Mouse (Mus musculus) adrenal gland, postnatal 36 days (tissue): ENCODE measurements around the gene Efcab11. TPM values are rescaled to one million over a fixed set of nuclear protein-coding genes. Genes with fewer than 3 reads are reported as not detected.
A peak's percentile ranks its signal among the peaks of the same experiment; 100 is the strongest.
"Not testable (repeated sequence)": the region's sequence is repeated elsewhere in the genome, so short reads cannot be mapped to it uniquely, and the experiment has no call there.

ENCODE experiments used
- DNase-seq, 2 experiments: peaks; one replicate each; pipeline ENCODE4 v3.0.0; 2021; ENCODE audit warnings: mixed read lengths in 1 of 2
- total RNA-seq, 2 experiments: library from RNA; stranded (reverse); gene quantifications; 2 replicates each; pipeline ENCODE4 v1.2.3; 2021

Efcab11 gene
- total RNA-seq, 2 experiments from 2014 or later = 0.36 to 0.56 TPM

DNA sequence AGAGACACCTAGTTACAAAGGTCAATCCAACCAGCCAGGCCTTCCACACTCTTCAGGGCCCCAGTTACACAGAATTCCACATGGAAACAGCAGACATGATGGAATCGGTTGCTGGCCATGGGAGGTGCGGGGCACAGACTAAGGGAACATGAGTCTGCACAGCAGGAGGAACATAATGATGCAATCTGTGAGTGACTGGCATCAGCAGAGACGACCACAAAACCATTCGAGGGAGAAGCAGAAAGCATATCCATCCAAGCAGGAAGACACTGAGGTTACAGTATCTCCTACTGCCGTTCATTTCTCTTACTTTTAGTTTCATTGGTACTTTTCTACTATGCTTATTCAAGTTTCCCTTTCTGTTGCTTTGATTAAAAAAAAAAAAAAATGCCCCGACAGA is 9.6 kb downstream of the Efcab11 start:
- no peak for DNase-seq

DNA sequence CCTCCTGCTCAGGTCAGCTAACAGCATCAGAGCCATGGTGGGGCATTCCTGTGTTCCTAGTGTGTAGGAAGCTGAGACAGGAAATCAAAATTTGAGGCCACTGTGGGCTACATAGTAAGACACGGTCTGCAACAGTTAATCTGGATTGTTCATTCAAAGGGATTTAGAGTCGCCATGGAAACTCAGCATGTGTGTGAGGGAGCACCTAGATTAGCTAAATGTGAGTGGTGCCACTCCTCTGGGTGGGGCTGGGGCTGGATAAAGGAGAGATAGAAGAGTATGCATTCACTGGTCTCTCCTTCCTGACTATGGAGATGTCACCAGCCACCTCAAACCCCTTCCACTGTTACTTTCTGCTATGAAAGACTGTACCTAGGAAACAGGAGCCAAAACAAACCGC is 10.8 kb downstream of the Efcab11 start:
- DNase-seq = no peak

- no peak for DNase-seq
These were observed 15.4 kb downstream of the Efcab11 start for GRCm38 (mm10) chr12:99868821-99869220.

- DNase-seq = no peak
These were observed 19.6 kb downstream of the Efcab11 start for GRCm38 (mm10) chr12:99864613-99865012.

DNA sequence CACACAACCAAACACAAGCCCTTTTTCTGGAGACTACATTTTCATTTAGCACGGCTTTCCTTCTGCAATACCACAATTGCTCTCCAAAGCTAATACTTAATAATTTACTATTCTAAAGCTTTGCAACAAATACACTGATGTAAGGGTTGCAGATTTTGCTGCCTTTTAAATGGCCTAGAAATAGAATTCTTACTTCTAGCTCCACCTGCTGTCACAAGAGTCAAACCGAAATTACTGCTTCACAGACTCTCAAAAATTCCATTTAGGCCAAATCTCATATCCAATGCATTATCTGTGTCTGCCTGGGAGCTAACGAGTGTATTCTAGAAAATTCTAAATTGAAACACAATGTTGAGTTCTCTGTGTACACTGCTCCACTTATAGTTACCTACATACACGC is 23.3 kb downstream of the Efcab11 start:
- DNase-seq = no peak

GRCm38 (mm10) chr12:99859391-99860100 is 24.7 kb downstream of the Efcab11 start:
- no peak for DNase-seq

DNA sequence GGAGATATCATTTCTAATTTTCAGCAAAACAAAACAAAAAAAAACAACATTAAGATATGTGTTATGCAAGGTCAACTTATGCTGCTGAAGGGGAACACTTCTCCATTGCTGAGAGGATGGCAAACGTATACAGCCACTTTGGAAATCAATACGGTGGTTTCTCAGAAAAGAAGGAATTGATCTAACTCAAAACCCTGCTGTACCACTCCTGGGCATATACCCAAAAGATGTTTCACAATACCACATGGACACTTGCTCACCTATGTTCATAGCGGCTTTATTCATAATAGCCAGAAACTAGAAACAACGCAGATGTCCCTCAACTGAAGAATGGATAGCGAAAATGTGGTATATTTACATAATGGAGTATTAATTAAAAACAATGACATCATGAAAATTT is 25.6 kb downstream of the Efcab11 start:
- no peak for DNase-seq

DNA sequence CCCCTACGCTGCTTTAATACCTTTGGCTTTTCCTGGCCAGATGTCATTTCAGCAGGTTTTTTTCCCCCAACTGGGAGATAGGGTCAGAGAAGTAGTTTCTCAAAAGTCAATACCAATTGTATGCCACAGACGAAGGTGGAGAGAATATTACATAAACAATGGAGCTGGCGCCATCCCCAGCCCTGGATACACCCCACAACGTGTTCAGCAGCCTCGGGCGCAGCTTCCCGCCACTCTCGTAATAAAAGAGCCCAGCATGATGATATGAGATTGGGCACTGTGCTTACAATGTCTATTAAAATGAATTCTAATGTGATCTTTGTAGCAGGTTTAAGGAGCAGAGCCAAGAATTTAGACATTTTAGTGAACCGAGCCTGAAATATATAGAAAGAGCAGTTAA is 28.2 kb downstream of the Efcab11 start:
- DNase-seq = no peak

DNA sequence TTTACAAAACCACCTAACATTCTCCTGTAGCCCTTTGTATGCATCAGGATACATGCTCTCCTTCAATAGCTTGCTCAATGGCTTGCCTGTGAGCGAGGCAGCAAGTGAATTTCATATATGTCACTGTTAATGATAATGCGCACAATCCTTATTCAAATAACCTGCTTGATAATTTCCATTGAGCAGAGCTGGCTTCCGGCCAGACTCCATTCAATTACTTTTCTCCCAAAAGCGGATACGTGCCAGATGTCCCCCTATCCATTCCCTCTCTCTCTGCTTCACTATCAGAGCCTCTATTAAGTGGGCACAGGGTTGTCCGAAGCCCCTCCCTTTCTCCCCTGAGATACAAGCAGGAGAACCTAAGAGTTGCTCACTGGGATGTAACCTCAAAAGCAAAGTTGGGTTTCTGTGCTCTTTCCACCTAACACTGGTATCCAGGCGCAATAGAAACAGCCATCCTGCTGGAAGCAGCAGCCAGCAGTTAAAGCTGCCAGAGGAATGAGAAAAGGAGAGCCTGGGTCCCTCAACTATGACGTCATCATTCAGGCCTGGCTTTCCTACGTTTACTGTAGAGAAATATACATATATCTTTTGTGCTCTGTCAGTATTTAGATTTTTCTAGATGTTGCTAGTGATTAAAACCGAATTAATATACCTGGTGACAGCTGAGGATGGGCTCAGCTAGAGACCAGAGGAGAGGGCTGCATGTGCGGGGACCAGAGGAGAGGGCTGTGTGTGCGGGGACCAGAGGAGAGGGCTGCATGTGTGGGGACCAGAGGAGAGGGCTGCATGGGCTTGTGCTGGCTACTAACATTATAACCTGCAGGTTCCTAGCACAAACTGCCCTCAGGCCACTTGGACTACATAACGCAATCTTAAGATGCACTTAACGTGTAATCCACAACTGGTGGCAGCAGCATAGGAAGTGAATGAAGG is 30.6 kb downstream of the Efcab11 start:
- DNase-seq = no peak

- DNase-seq = no peak
These were observed 34.2 kb downstream of the Efcab11 start for GRCm38 (mm10) chr12:99849996-99850395.

DNA sequence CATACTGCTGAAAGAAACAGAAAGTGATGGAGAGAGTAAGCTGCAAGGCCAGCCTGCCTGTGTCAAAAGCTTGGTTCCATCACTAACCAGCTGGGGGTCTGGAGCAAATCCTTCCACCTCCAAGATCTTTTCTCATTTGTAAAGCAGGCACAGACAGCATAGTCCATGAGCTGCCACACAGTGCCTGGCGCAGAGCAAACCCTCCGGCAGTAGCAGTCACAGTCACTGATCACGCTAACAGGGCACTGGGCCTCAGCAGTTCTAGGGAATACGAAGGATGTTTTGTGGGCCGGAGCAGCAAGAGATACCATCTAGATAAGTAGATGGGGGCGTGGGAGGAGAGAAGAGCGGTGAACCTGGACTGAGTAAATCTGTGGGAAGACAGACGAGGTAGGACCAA is 39.3 kb downstream of the Efcab11 start:
- no peak for DNase-seq

DNA sequence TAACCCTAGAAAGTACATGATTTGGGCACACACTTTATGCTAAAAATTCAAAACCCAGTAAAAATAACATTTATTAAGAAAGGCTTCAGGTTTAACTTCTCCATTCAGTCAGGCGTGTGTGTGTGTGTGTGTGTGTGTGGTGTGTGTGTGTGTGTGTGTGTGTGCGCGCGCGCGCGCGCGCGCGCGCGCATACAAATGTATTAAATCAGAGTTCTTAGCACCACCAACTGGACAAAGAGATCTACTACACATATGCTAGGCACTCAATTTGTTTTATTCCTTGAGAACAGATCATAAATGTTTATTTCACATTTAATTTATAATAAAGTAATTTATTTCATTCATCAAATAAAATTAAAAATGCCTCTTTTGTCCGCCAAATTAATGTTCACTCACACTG is 45.5 kb downstream of the Efcab11 start:
- DNase-seq = peak in 1 of 2 experiments; percentile 6

DNA sequence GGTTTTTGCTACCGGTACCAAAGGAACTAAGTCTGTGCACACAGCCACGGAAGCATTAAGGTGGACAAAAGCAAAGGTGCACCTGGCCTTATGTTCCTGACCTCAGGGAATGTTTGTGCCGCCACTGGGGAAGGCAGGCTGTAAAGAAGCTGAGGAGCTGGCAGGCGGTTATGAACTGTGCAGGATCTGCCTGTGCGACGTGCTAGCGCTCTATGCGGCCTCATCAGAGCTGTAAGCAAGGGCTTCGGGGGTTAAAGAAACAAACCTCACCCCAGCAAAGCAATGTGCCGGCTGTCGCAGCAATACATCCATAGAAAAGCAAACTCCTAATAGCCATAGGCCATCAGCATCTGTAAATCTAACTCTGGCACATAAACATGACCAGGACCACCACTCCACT is 46.1 kb downstream of the Efcab11 start:
- no peak for DNase-seq

DNA sequence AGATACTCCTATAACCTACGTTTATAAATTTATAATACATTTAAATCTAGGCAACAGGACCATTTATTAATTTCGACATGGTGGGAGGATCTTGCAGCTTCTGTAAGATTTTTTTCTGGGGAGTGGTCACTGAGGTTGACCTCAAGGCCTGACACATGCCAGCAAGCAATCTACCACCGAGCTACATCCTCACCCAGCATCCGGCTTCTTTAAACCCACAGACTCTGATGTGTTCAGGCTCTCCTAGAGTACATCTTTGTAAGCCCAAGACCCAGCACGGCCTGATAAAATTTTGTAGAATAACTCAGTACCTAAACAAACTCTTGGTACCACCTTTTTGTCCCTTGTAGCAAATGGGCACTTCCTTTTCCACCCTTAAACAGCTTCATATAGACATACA is 46.7 kb downstream of the Efcab11 start:
- no peak for DNase-seq

GRCm38 (mm10) chr12:99836404-99837131 is 47.7 kb downstream of the Efcab11 start:
- peak; percentile 46 for DNase-seq

DNA sequence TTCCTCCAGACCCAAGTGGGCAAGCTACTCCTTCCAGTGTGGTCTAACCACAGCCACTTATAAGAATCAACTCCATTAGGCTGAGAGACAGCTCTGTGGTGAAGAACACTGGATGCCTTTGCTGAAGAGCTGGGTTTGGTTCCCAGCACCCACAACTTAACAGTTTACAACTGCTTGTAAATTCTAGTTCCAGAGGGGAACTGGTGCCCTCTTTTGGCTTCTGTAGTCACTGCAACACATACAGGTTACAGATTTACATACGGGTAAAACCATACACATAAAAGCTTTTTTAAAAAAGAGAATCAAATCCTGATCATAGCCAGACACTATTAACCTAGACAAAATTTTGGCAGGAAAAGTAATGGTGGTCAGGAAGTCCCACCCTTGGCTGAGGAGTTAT is 50.8 kb downstream of the Efcab11 start:
- no peak for DNase-seq

DNA sequence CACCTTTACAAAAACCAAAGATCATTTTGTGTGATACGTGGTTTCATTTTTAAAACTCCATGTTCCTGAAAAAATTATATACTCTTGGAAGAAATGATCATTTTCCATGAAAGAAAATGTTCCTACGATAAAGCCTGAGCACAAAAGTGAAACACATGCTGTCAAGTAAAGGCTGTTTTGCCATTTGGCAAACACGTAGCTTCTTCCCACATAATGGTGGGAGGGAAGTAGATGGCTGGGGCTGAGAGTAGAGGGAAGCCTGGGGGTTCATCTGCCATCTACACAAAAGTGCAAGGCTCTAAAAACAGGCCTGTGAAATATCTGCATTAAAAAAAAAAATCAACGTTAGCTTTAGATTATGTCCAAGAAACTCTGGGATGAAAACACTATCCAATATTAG is 61.6 kb downstream of the Efcab11 start:
- DNase-seq = no peak

- no peak for DNase-seq
These were observed 62.8 kb downstream of the Efcab11 start for GRCm38 (mm10) chr12:99821309-99821934.

DNA sequence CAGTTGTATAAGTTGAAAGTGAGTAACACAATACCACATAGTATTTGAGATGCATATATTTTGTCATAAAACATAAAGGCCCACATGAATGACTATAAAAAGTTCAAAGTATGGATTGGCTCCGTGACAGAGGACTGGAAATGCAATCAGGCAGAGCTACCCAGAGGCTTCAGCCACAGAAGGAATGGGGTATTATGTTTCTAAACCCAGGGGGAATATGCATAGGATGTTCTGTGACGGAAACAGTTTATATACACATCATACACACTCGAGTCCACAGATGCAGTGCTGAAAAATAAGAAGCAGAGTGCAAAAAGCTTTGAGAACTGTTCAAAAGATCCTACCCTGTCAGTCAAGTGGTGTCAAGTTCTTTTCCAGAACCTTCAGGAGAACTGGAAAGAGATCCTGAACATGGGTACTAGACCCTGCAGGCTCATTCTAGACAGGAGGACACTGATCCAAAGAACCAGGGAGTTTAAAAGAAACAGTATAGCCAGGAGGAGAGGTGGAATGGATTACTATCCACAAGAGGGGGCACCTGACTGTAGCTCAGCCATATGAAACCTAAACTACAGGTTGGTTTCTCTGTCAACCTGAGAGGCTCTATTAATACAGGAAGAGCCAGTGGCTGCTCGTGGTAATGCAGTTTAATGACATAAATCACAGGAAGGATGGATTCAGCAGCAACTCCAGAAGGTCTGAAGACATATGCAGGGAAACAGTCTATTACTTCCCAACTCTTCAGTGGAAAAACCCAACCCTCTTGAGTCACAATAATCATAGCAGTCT is 64.9 kb downstream of the Efcab11 start:
- DNase-seq = no peak

- DNase-seq = not testable (repeated sequence)
These were observed 66.2 kb downstream of the Efcab11 start for GRCm38 (mm10) chr12:99818006-99818405.

GRCm38 (mm10) chr12:99815244-99815643 is 69.0 kb downstream of the Efcab11 start:
- no peak for DNase-seq
